Mouse (Mus musculus) frontal cortex, postnatal 10 days (tissue): ENCODE data around the gene Hivep1.

Experiments used
- DNase-seq, 2 experiments: peaks; one replicate each; pipeline ENCODE4 v3.0.0; 2022; ENCODE audit warnings: low spot score in 2 of 2, mixed read lengths in 1 of 2

Gene Hivep1

DNA sequence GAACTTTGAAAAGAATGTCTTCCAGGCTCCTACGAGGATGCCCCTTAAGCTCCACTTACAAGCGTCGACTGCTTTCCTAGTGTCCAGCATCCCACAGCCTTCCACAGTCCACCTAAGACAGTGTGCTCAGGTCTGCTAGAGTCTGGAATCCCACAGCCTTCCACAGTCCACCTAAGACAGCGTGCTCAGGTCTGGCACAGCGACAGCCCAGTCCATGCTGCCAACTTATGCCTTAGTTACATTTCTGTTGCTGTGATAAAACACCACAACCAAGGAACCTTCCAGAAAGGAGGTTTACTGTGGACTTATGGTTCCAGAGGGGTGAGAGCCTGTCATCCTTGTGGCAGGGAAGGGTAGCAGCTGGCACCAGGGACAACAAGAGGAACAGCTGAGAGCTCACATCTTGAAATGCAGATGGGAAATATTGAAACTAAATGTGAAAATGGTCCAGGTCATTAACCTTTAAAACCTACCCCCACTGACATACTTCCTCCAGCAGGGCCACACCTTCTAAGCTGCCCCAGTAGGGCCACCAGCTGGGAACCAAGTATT lies 25.0 kb downstream of the Hivep1 start:
- no peak for DNase-seq

DNA sequence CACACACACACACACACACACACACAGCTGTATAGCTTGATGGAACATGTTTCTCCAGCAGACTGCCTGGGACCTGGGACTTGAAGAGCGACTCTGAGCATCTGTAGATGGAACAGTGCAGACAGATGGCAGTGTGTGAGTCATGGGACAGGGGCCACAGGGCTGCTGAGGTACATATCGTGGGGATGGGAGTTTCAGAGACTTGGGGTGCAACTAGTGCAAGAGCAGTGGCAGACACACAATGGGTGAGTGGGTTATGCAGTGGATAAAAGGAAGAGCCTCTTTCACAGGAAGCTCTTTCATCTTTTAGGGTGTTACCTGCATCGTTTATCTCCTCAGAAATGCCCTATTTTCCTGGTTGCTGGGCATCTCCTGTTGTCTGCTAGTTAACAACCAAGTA lies 25.8 kb downstream of the Hivep1 start:
- no peak for DNase-seq

DNA sequence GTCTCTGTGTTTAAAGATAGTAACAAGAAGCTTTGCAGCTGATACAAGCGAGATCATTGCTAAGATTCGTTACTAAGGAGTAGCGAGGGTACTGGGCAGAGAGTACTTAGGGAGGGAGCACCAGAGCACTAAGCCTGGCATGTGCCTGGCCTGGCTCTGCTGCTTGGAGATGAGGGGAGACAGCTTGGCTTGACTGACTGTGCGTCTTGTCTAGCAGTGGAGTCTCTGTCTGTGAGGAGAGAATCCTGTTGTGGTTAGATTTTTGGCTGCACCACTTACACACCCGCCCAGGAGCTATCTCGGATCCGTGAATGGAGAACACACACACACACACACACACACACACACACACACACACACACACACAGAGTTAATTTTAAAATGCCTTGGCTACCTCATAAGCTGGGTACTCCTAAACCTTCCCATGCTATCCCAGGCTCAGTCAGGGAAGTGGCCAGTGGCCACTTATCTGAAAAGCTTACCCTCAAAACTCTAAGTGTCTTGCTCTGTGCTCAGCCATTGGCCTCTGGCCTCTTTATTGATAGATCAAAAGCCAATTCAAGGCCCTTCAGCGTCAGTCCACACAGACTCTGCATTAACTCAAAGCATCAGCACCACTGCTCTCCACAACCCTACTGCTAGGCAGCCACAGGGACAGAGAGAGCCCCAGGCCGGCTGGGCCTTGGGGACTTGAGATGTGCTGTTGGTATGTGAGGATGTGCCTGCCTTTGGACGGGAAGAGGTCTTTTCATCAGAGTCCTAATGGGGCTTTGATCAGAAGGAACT lies 28.5 kb downstream of the Hivep1 start:
- DNase-seq, result no peak

DNA sequence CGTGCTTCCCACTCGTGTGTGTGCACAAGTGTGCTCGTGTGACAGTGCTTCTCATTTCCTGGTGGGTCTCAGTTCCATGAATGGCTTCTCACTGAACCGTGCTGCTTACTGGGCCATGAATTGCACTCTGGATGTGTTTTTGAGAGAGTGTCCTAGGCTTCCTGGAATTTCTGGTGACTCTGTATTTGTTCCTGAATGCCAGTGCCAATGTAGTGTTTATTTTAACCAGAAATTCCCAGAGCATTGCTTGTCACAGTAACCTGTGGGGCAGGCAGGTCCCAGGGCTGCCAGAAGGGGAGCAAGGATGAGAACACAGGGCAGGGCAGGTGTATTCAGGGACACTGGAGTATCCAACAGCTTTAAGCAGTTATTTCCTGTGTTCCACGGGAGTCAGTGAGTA lies 36.5 kb downstream of the Hivep1 start:
- DNase-seq, result no peak

DNA sequence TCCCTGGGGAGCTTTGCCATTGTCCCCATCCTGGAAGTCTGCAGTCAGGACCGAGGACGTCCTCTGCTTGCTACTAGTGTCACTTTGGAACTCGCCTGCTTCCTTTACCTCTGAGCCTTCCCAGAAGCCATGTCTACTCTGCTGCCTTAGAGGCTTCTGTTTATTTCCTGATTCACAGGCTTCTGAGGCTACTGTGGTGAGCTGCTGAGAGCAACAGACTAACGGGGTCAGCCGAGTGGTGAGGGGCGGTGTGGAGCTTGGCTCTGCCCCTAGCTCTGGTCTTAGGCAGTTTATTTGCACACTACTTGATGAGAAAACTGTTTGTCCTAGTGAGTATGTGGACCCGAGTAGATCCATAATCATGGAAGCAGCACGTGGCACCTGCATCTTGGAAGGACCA lies 37.2 kb downstream of the Hivep1 start:
- no peak for DNase-seq

DNA sequence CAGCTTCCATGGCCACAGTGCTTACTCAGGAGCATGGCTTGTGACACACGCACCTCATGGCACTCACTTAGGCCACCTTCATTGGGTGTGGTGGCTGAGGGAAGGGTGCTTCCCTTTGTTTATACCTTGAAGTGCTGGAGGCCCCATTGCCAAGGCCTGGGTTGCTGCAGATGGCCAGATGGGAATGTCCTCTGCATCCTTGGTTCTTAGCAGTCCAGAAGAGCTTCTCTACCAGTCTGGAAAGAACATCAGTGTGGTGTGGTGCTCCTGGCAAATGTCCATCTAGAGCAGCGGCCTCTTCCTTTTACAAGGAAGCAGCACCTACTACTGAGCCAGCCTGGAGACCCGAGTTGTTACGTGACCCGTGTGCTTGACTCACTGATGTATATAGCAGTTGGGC lies 38.9 kb downstream of the Hivep1 start:
- no peak for DNase-seq

DNA sequence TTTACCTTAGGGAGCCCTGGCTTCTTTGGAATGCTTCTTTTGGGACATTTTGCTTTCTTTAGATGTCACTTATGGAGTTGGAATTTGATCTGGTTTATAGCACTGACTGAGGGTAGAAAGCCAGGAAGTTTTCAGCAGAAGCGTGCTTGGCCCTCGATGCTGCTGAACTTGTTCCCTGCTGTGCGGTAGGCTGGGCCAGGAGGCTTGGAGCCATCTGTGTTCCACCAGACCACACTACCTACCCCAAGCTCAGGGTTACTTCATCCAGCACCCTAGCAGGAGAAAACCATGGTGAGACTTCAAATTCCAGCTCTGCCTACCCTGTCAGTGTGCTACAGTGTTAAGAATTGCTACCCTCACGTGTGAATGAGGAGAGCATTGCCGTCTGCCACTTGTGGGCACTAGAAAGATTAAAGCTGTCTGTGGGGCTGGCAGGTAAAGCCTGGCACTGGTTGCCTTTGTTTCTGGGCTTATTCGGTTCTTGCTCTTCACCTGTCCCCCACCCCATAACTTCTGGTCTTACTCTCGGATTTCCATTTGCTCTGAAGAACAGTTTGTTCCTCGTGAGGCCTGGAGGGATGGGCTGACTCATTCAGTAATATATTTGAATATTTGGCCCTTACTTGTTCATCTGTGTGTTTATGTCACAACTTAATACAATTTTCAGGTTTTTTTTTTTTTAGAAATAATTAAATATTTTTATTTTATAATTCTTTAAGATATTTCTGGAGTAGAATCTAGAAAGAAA lies 40.7 kb downstream of the Hivep1 start:
- no peak for DNase-seq

DNA sequence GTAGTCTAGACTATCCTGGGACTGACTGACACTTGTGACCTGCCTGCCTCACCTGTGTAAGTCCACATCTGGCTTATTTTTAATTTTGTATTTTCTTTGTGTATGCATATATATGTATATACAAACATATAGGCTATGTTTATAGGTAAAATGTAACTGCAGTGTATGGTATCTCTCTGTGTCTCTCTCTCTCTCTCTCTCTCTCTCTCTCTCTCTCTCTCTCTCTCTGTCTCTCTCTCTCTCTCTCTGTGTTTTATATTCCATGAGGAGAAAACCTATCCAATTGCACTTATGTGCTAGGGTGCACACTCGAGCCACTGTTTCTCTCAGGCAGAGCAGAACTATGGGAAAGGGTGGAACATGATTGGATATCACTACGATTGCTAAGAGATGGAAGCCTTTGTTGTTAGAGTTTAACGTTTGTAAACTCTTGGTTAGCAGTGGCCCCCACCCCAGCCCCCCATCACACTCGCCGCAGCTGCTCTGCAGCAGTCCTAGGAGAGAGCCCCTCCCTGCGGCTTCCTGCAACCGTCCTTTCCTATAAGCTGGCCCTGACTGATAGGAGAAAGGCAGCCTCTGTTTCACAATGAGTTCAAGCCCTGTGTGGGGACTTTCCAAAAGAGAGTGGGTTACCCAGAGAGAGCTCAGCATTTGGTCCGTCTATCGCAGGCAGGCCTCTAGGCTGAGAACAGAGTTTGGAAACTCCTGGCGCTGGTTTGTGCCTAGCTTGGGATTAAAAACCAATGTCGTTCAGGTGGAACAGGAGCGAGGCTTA lies 41.6 kb downstream of the Hivep1 start:
- no peak for DNase-seq

DNA sequence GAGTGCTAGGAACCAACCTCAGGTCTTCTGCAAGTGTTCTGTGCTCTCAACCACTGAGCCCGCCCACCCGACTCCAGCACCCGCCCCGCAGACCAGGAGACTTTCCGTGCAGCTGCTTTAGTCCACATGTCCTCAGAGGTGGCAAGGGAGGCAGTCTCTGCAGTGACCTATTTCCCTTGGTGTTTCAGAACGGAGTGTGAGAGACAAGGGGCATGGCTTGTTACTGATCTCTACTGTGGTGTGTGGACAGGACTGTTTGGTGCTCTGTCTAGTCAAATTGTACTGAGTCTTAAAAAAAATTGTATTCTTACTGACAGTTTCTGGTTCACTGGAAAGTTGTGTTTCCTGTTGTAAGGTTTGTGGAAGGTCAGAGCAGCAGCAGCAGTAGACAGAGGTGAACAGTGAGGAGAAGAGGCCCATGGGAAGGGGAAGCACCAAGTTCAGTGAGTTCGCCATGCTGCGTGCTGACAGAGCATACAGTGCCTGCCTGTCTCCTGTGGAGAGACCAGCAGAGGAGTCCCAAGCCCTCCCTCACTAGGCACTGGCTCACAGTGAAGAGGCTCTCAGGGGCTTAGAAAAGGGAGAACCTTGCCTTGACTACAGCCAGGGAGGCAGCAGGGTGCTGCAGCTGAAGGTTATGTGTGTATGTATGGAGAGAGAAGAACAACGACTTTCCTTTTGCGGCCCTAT lies 44.1 kb downstream of the Hivep1 start:
- no peak for DNase-seq

DNA sequence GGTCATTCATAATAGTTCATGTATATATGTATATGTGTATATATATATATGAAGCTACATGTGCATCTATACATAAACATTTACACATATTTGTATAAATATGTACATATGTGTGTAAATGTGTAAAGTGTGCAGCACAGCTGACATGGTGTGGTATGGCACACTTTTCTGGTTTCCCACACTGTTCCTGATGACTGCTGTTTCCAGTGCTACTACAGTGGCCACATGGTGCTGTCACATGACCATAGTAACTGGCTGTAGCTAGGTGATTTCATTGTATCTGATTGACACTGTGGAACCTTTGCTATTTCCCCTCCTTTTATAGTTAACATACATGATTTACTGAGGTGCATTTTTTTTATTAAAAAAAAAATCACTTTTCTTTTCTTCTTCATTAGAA lies 45.3 kb downstream of the Hivep1 start:
- no peak for DNase-seq

DNA sequence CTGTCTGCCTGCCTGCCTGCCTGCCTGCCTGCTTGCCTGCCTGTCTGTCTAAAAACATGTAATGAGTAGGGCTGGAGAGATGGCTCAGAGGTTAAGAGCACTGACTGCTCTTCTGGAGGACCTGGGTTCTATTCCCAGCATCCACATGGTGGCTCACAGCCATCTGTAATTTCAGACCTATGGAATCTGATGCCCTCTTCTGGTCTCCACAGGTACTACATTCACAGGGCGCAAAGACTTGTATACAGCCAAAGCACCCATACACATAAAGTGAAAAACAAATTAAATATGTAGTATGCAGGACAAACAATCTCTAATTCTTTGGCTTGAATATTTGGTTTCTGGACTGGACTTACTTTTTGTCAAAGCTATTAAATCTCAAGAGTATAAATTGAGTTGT lies 46.7 kb downstream of the Hivep1 start:
- no peak for DNase-seq

DNA sequence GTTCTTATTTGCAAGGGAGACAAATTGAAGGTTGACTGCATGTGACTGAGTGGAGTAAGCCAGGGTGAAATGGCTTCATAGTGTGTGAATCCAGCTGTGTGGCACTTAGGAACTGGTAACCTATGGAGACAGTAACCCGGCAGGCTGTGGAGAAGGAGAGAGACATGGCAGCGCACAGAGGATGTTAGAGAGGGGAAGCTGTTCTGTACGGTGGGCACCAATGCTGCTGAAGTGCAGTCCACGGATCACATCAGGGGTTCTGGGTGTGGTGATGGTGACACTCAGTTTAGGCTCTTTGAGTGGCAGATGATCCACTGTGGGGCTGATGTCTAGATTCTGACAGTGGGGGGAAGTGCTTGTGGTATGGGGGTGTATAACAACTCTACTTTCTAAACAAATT lies 47.7 kb downstream of the Hivep1 start:
- DNase-seq, result no peak

DNA sequence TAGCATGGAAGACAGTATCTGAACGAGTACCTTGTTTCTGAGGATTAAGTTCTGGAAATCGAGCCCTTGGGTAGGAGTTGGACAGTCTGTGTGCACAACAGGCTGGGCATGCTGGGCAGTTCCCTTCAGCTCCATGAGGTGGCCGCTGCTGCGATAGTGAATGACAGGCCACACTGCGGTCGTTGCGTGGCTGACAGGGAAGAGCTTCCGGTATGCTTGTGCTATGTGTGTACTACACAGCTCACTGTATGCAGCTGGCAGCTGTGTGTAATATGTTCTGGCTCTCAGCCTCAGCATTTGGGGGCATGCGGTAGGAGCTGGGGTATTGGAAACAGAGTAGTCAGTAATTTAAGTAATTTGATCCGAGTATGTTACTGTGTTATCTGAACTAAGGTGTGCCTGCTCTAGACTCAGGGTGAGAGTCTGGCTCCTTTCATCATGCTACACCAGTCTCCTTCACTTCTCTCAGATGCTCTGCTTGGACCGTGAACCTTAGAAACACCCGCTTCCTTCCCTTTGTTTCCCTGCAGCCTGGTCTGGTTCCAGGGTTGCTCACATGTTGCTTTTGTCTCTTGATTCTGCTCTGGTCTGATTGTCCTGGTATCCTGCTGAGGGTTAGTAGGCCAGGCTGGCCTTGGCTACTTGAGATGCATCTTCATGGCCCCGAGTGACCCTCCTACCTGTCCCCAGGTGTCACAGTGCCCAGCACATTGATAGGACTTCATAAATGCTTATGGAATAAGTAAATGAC lies 49.8 kb downstream of the Hivep1 start:
- DNase-seq, result no peak

DNA sequence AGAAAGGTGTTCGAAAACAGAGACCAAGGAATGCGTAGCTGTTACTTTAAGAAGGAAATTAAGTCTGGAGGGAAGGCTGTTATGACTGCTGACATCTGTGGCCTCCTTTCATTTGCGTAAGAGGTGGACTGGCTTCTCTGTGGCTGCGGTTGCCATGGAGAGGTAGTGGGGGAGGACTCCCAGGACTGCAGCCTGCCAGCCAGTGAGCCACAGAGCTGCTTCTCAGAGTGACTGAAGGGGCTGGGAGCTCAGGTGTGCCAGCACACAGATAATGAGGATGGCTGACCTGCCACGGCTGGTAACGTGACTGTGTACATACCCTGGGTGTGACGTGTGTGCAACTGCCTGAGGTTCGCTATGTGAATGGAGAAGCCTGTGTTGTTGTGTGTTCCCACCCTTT lies 51.2 kb downstream of the Hivep1 start:
- peak; percentile 60 to 76 for DNase-seq

DNA sequence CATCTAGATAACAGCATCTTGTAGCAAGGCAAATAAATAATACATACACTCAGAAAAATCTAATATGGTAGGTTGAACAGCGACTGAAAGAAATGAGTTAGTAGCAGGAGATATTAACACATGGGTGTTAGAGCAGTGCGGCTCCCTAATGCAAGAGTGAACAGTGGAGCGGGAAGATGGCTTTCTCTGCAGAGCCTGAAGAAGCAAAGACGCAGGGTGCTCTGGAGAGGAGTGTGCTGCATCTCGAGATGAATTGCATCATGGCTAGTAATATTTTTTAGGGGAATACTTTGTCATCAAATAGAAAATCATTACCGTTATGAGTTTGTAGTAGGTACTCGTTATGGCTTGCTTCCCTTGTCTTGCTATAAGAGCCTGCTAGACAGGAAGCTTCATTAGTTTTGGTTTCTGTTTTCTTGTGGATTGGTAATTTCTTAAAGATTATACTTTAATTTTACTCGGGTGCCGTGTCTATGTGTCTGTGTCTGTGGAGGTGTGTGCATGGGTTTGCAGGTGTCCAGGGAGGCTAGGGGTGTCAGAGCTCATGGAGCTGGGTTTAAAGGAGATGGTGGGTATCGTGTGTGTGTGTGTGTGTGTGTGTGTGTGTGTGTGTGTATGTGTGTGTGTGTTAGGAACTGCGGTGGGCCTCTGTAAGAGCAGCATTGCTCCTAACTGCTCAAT lies 51.8 kb downstream of the Hivep1 start:
- DNase-seq, result peak in 1 of 2 experiments; percentile 2

DNA sequence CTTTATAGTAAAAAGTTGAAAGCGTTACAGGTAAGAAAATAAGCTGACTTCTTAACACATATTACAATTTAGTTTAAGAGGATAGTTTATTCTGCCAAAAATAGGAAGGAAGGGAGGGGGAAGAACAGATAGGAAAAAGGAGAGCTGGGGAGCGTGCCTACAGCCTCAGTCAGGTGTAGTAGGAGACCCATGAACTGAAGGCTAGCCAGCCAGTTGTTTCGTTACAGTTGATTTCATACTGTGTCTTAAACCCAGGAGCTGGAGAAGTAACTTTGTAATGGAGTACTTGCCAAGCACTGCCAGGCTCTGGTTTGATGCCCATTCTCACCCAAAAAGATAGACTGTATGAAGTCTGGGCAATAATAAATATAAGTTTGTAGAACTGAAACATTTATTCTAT lies 52.5 kb downstream of the Hivep1 start:
- peak in 1 of 2 experiments; percentile 1 for DNase-seq

DNA sequence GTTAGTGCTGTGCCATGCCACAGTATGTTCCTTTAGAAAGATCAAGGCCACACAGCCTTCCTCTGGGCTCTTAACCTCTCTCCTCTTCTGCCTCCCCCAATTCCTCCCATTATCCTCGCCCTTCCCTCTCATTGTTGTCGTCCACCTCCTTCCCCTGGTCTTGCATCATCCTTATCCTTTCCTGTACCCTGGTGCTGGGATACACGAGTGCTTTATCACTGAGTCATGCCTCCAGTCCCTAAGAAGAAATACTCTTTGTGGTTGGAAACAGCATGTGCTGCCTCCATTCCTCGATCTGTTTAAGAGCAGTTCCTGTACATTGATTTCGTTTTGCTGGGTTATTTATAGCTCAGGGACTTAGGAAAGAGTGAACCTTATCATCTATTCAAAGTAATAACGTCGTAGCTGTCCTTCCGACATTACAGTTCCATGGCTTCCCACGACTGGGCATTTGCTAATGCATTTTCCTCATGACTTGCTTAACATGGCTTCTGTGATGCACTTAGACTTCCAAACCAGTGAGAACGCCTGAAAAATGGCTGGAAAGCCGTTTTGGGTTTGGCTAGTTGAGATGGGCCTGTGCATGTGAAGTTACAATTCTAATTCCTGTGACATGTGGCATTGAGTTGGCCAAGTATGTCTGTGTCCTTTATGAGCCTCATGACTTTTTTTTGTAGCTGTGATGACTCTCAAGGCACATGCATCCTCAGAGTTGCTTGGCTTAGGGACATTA lies 56.8 kb downstream of the Hivep1 start:
- DNase-seq, result peak in 1 of 2 experiments; percentile 1

DNA sequence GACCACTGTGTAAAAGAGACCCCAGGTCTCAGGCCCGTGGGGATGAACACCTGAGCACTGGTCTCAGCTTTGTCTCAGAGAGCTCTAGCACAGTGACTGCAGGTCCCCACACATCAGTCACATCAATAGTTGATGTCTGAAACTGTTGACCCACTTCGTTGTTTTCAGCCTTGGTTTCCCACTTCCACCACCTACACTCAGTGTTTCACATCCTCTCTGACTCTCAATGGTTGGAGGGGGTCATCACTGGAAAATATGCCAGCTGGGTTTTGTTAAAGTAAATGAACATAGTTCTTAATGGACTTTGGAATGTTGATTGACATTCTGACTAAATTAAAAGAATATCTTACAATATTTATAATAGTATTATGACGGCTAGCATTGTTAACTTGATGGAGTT lies 58.6 kb downstream of the Hivep1 start:
- no peak for DNase-seq

DNA sequence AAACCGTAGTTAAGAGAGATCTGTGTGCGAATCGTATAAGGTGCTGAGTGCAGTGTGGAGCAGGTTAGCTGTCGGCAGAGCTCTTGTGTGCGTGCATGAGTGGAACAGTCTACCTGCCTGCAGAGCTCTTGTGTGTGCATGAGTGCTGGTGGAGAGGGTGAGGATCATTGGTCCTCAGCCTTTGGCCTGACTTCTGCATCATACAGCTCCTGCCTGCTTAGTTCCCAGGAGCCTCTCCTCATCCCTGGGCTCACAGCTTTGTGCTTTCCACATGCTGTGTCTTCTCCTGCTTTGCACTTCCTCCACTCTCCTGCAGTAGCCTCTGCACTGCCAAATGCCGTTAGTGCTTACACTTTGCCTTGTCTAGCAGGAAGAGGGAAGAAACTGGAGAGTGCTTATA lies 60.2 kb downstream of the Hivep1 start:
- DNase-seq, result no peak

DNA sequence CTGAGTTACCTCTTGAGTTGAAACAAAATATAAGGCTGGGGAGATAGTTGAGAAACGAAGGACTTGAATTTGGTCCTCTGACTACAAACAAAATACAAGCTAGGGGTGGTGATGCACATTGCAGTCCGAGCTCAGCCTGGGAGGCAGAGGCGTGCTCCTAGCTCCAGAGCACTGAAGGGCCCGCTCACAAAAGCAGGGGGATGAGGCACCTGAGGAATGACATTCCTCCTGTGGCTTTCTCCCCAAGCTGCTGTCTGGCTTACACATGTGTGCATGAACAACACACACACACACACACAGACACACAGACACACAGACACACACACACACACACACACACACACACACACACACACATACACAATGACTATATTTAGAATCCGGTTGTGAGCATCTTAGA lies 60.9 kb downstream of the Hivep1 start:
- DNase-seq, result no peak
